Mouse (Mus musculus) Patski (cell line): ENCODE results near the gene Lyrm7. TPM values are rescaled to one million over a fixed set of nuclear protein-coding genes. Genes with fewer than 3 reads are reported as not detected.

Experiments used
- ATAC-seq: fragments of 100-300 bp; one replicate; pipeline ENCODE4 v1.8.0; 2021
- CTCF ChIA-PET: fragments of 350-600 bp; sonication (Branson Sonifier 250); formaldehyde crosslinking; loops from one replicate; lab custom pipeline; 2022; ENCODE audit warnings: inconsistent platforms; lab: Charles Lee
- POLR2A ChIA-PET: fragments of 350-600 bp; sonication (Branson Sonifier 250); formaldehyde crosslinking; loops from one replicate; lab custom pipeline; 2022; ENCODE audit warnings: antibody characterized with exemption, inconsistent platforms; lab: Charles Lee
- DNase-seq: peaks from one replicate; pipeline ENCODE4 v3.0.0-alpha.2; 2011; ENCODE audit warnings: low read depth, low spot score
- H3K27me3 ChIP-seq: fragments of 371-371 bp; one replicate; pipeline ENCODE4 v1.5.1; 2021
- CTCF ChIP-seq: fragments of 100-300 bp; IDR thresholded peaks from one replicate; pipeline ENCODE4 v1.5.1; 2021
- in situ Hi-C: fragments of 300-500 bp; cut with MboI; formaldehyde crosslinking; loops from 3 replicates; pipeline ENCODE4 v1.11.1; 2018; ENCODE audit warnings: low pct_unique_long_range_greater_than_20kb, mixed read lengths
- polyA plus RNA-seq: library from polyadenylated mRNA; unstranded; gene quantifications from one replicate; pipeline ENCODE4 v1.2.3, GENCODE M21; 2021

Gene Lyrm7
- polyA plus RNA-seq, 1 experiment from 2014 or later: 16.3 TPM

DNA sequence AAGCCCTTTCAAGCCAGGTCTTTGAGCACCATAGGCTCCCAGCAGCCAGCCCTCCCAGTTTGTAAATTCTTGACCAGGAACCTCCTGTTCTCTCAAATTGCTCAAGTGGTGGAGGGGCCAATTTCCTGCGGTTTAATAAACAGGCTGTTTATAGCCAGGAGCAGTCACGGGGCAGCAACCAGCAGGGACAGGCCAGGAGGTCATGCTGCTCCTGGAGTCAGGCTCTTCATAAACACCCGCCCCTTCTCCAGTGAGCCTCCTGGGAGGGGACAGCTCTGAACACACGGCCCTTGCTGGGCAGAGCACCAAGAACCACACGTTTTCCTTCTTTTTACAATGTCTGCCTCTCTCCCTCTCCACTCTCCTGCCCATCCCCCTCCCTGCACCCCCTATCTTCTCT lies 24.2 kb upstream of the Lyrm7 start:
- ATAC-seq: peak; percentile 40
- in situ Hi-C loops: loop anchor here (5.0 kb wide), 1 partner anchor 37 kb away; no protein-coding TSS in a partner anchor
- ChIA-PET POLR2A (interaction anchor here (0.7 to 2.6 kb wide), 10 partner anchors 9 to 45 kb away, joined by 3 to 14 read pairs (median 4); partner anchors contain the start of gene Gpx3), CTCF (interaction anchor here (1.4 to 14.5 kb wide), 3 partner anchors 9 to 37 kb away, joined by 3 to 149 read pairs (median 6); partner anchors contain the start of gene Gpx3)
- peak; percentile 87 for DNase-seq
- no peaks in the 10 kb centered on the region for H3K27me3 ChIP-seq
- no peak for TF ChIP-seq CTCF

DNA sequence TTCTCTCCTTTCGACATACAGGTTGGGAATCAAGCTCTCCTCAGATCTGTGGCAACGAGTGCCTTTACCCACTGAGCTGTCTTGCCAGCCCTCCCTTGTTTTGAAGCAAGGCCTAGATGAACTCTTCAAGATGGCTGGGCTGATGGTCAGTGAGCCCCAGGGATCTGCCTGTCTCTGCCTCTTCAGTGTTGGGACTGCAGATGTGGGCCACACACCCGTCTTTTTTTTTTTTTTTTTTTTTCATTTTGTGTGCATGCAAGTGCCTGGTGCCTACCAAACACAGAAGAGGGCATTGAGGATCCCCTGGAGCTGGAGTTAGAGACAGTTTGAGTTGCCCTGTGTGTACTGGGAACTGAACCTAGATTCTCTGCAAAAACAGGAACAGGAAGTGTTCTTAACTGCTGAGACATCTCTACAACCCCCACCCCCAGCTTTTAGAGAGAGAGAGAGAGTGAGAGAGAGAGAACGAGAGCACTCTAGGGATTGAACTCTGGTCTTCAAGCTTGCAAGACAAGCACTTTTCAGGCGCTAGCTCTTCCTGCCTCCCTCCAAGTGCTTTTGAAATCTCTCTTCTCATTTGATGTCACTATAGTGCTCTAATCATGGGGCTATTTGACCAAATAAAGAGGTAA lies 23.6 kb upstream of the Lyrm7 start:
- POLR2A ChIA-PET: interaction anchor here (0.7 to 2.6 kb wide), 7 partner anchors 10 to 44 kb away, joined by 3 to 14 read pairs (median 5); partner anchors contain the start of gene Gpx3
- DNase-seq: no peak
- no peak for TF ChIP-seq CTCF
- H3K27me3 ChIP-seq: no peaks in the 10 kb centered on the region
- no peak for ATAC-seq
- in situ Hi-C loops: no loop called here
- CTCF ChIA-PET: interaction anchor here (1.4 to 14.5 kb wide), 4 partner anchors 10 to 39 kb away, joined by 3 to 149 read pairs (median 4); partner anchors contain the start of gene Gpx3

DNA sequence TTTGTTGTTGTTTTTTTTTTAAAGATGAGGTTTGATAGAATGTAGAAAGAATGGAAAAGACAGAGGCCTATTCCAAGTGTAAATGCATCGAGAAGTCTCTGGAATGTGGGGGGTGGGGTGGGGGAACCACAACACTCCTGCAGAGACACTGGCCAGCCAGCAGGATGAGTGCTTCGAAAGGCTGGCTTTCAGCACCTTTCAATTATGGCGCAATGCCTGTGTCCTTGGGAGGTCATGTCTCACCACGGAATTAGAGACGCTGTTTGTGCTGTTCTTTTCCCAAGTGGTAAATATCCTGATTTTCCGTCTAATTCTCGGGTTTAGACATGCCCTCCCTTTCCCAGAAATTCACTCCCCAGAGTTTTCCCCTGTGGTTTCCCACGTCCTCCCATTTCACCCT lies 22.0 kb upstream of the Lyrm7 start:
- no peaks in the 10 kb centered on the region for H3K27me3 ChIP-seq
- peak; percentile 60 for ATAC-seq
- ChIA-PET POLR2A (interaction anchor here (1.1 to 2.5 kb wide), 4 partner anchors 15 to 29 kb away, joined by 3 to 19 read pairs (median 9); partner anchors contain the start of gene Gpx3), CTCF (interaction anchor here (1.4 to 14.5 kb wide), 3 partner anchors 19 to 45 kb away, joined by 3 to 149 read pairs (median 4); partner anchors contain the start of gene Gpx3)
- TF ChIP-seq CTCF: peak; percentile 50
- DNase-seq: peak; percentile 96
- in situ Hi-C loops: no loop called here

DNA sequence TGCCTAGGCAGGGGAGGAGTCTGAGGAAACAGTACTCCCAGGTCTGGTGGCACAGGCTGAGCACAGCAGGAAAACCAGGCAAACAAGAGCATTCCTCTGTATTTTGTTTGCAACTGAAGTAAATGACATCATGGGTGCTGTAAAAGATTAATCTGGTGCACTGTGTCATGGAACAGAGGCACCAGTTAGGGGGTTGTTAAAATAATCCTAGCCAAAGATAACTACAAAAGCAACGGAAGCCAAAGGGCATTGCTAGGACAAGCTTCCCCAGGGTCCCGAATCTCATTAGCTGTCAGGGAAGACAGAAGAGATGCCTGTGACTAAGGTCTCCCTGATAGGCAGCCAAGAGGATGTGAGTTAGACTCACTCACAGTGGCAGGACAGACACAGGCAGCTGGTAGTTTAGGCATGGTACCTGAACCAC lies 20.3 kb upstream of the Lyrm7 start:
- CTCF ChIA-PET: interaction anchor here (1.3 to 14.5 kb wide), 6 partner anchors 21 to 103 kb away, joined by 3 to 149 read pairs (median 20); partner anchors contain the start of gene Gpx3
- no peaks in the 10 kb centered on the region for H3K27me3 ChIP-seq
- peak; percentile 98 for DNase-seq
- peak; percentile 73 for ATAC-seq
- POLR2A ChIA-PET: interaction anchor here (0.6 to 2.8 kb wide), 9 partner anchors 10 to 91 kb away, joined by 3 to 21 read pairs (median 5); partner anchors contain the start of gene Gpx3
- no peak for TF ChIP-seq CTCF
- in situ Hi-C loops: no loop called here

DNA sequence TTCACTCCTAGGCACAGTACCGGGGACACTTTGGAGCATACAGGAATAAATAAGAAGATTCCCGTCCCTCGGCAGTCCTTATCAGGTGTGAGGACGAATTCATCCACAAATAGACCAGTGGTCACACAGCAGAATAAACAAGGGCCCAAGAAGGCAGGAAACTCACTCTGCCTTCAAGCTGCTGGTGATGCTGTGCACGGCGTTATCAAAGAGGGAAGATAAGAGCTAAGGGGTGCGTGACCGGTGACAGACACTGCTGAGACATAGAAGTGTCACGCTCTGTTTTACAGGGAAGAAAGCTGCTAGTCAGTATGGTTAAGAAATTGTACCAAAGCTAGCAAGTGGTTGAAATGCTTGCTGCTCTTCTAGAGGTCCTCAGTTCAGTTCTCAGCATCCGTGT lies 19.2 kb upstream of the Lyrm7 start:
- CTCF ChIA-PET: interaction anchor here (0.8 to 14.5 kb wide), 9 partner anchors 22 to 162 kb away, joined by 3 to 149 read pairs (median 5); partner anchors contain the start of gene Gpx3
- DNase-seq (no peak), ATAC-seq (no peak)
- H3K27me3 ChIP-seq: no peaks in the 10 kb centered on the region
- in situ Hi-C loops: loop anchor here (5.0 to 10.0 kb wide), 3 partner anchors 107 to 275 kb away; partner anchors contain the start of gene Slc36a3
- TF ChIP-seq CTCF: no peak
- POLR2A ChIA-PET: interaction anchor here (1.0 to 2.8 kb wide), 5 partner anchors 17 to 104 kb away, joined by 3 to 21 read pairs (median 5); no protein-coding TSS in a partner anchor

DNA sequence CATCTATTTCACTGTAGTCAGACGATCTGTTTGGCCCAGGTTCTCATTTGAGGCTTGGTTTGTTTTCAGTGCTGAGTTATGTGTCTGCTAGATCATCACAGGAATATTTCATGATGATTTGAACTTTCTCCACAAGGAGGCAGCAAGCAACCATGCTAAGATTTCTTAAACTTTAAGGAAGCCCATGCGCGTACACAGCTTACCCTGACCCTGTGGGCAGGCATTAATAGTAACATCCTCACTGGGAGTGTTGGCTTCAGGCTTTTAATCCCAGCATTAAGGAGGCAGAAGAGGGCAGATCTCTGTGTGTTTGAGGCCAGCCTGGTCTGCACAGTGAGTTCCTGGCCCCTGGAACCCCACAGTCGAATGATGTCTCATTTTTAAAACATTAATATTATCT lies 18.7 kb upstream of the Lyrm7 start:
- no peak for ATAC-seq

DNA sequence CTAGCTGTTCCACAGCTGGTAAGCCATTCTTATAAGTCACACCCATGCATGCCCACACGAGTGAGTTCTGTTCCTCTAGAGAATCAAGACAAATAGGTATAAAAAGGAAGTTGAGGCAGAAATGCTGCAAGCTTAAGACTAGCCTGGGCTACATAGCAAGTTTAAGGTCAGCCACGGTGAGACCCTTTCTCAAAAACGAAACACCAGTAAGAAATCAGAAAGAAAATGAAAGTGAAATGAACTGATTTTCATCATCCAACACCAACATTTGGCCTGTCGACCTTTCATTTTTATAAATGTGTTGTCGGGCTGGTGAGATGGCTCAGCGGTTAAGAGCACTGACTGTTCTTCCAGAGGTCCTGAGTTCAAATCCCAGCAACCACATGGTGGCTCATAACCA lies 18.2 kb upstream of the Lyrm7 start:
- in situ Hi-C loops: loop anchor here (5.0 to 10.0 kb wide), 3 partner anchors 108 to 276 kb away; partner anchors contain the start of gene Slc36a3
- no peak for DNase-seq
- ChIA-PET POLR2A (interaction anchor here (1.5 kb wide), 1 partner anchor 105 kb away, joined by 3 read pairs; no protein-coding TSS in a partner anchor), CTCF (interaction anchor here (0.9 to 14.5 kb wide), 6 partner anchors 10 to 105 kb away, joined by 3 to 149 read pairs (median 21); partner anchors contain the start of gene Gpx3)
- no peak for TF ChIP-seq CTCF
- H3K27me3 ChIP-seq: no peaks in the 10 kb centered on the region
- no peak for ATAC-seq

More for the DNA sequence above, 18.7 kb upstream of the Lyrm7 start:
- in situ Hi-C loops: loop anchor here (5.0 to 10.0 kb wide), 3 partner anchors 108 to 275 kb away; partner anchors contain the start of gene Slc36a3
- no peaks in the 10 kb centered on the region for H3K27me3 ChIP-seq
- ChIA-PET POLR2A (interaction anchor here (1.0 to 2.7 kb wide), 3 partner anchors 18 to 104 kb away, joined by 3 to 21 read pairs (median 5); no protein-coding TSS in a partner anchor), CTCF (interaction anchor here (0.9 to 14.5 kb wide), 8 partner anchors 11 to 162 kb away, joined by 3 to 149 read pairs (median 6); partner anchors contain the start of gene Gpx3)
- peak; percentile 83 for TF ChIP-seq CTCF
- DNase-seq: peak; percentile 60

DNA sequence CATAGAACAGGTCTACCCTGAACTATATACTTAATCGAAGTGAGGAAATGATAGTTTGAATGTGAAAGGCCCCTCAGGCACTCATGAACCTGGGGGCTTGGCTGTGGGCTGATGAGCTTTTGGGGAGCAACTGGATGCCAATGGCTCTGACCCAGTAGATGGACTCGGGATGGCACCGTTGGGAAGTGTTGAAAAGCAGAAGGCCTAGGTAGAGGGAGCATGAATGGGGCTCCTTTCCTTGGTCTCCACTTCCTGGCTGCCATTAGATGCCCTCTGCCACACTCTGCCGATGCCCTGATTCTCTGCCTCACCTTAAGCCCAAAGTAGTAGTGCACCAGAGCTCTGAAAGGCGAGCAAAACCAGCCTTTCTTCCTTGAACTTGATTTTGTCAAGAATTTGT lies 15.3 kb upstream of the Lyrm7 start:
- H3K27me3 ChIP-seq: no peaks in the 10 kb centered on the region
- no peak for ATAC-seq
- no peak for DNase-seq
- POLR2A ChIA-PET: interaction anchor here (0.7 to 1.1 kb wide), 2 partner anchors 52 to 107 kb away, joined by 3 read pairs; no protein-coding TSS in a partner anchor
- in situ Hi-C loops: loop anchor here (5.0 to 10.0 kb wide), 3 partner anchors 111 to 279 kb away; partner anchors contain the start of gene Slc36a3
- TF ChIP-seq CTCF: no peak
- CTCF ChIA-PET: interaction anchor here (6.9 kb wide), 1 partner anchor 108 kb away, joined by 34 read pairs; no protein-coding TSS in a partner anchor

DNA sequence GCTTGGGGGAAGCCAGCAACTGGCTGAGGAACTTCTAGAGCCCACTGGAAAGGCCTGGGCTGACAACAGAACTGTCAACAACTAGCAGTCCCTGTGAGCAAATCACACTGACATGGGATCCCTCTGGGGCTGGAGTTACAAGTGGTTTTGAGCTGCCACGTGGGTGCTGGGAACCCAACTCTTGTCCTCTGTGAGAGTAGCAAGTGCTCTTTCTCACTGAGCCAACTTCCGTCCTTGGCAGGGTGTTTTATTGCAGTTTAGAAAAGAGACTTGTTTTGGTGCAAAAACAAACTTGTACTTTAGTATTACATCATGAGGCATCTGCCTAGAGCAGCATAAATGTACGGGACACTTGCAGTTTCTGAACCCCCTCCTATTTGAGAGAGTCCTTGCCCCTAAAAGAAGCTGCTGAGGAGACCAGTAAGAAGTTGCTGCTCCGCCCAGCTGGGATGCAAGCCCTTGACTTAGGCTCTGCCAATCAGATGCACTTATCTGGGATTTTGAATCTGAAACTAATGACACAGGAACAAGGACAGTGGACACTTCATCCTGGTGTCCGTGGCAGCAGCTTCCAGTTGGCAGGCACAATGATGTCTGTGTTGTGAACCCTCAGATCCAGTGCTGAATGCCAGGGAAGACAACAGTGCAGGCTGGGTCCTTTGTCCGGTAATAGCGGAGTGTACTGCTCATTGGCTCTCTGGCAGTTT lies 11.3 kb upstream of the Lyrm7 start:
- H3K27me3 ChIP-seq: no peaks in the 10 kb centered on the region
- no peak for TF ChIP-seq CTCF
- in situ Hi-C loops: loop anchor here (10.0 kb wide), 1 partner anchor 283 kb away; the partner anchor contains the start of gene Slc36a3
- CTCF ChIA-PET: interaction anchor here (0.9 to 1.9 kb wide), 2 partner anchors 9 to 56 kb away, joined by 3 to 9 read pairs; no protein-coding TSS in a partner anchor
- DNase-seq: no peak
- ATAC-seq: no peak
- POLR2A ChIA-PET: interaction anchor here (1.1 to 1.3 kb wide), 3 partner anchors 10 to 110 kb away, joined by 3 read pairs; no protein-coding TSS in a partner anchor
